Mouse (Mus musculus): ENCODE results near the gene Pkp1.

DNA sequence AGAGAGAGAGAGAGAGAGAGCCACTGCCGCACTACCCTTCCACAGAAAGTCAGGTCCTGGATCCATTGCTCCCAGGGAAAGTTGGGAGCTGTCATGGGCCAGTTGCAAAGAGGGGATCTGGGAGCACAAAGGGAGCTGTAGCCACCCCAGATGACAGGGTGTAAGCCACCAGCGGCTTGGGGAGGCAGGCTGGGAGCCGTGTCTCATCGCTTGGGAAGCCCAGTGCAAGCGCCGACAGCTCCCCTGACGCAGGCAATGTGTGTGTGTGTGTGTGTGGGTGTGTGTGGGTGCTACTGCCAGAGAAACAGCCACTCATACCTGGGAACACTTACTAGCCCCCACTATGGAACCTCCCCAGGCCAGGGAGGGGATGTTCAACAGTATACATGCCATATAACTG lies 23.1 kb upstream of the Pkp1 start:
- TF ChIP-seq TCF12 (IDR thresholded peaks at IDR 0.05; ENCODE audit: low read depth, low read length), result no peak
- TF ChIP-seq EP300 (IDR thresholded peaks at IDR 0.05; ENCODE audit: low read depth in 1 of 2, low read length in 2 of 2), result no peak
- no peak for TF ChIP-seq CTCF (IDR thresholded peaks at IDR 0.05 in 2 of 3, conservative IDR thresholded peaks at IDR 0.05 in 1 of 3; ENCODE audit: control insufficient read depth in 1 of 3, insufficient read depth in 1 of 3, low read depth in 2 of 3, low read length in 3 of 3, poor library complexity in 1 of 3, severe bottlenecking in 1 of 3)
- TF ChIP-seq POLR2A (IDR thresholded peaks at IDR 0.05; ENCODE audit: control insufficient read depth in 1 of 2, insufficient read depth in 1 of 2, low read depth in 1 of 2, low read length in 2 of 2, poor library complexity in 1 of 2), result no peak
- no peak for TF ChIP-seq GATA1 (IDR thresholded peaks at IDR 0.05; ENCODE audit: low read depth, low read length)
- TF ChIP-seq ETS1 (IDR thresholded peaks at IDR 0.05; ENCODE audit: low read depth, low read length), result no peak
- TF ChIP-seq NELFE (IDR thresholded peaks at IDR 0.05; ENCODE audit: low read depth, low read length), result no peak
- TF ChIP-seq CHD1 (IDR thresholded peaks at IDR 0.05; ENCODE audit: low read depth, low read length), result no peak
- TF ChIP-seq MAX (IDR thresholded peaks at IDR 0.05; ENCODE audit: low read length), result no peak
- TF ChIP-seq POLR2AphosphoS2 (IDR thresholded peaks at IDR 0.05; ENCODE audit: low read length), result no peak
- no peak for TF ChIP-seq MAFK (IDR thresholded peaks at IDR 0.05; ENCODE audit: borderline replicate concordance, low read depth, low read length)
- TF ChIP-seq HCFC1 (IDR thresholded peaks at IDR 0.05; ENCODE audit: low read depth, low read length), result no peak
- TF ChIP-seq TBP (IDR thresholded peaks at IDR 0.05; ENCODE audit: low read depth, low read length), result no peak
